In genomic region chr2:33843642-33844041, GRCm38 (mm10) we compare ENCODE assay signal across 11 mouse cellular contexts. TPM values are rescaled to one million over a fixed set of nuclear protein-coding genes. Genes with fewer than 3 reads are reported as not detected.
DNase-seq lines count a peak whose midpoint lies in the region; ATAC-seq and TF ChIP-seq lines count a peak whose summit lies in the region.
"Had no signal": no experiment of that assay in that cellular context is flagged by ENCODE, and none has a peak within 500 bp of the region (broad histone marks: within the 10 kb centered on the region; RNA-seq: fewer than 3 reads in every experiment).

No protein-coding gene starts in this region.

- no peaks in the 10 kb centered on the region for H3K27me3 ChIP-seq in forebrain, embryonic 11.5 days (ENCODE audit: control insufficient read depth, insufficient read depth, low read length)
- no peaks in the 10 kb centered on the region for H3K27me3 ChIP-seq in forebrain, embryonic 16.5 days (replicated peaks; ENCODE audit: control insufficient read depth, insufficient read depth, low read length)
- H3K27me3 ChIP-seq in lung, embryonic 16.5 days (ENCODE audit: control insufficient read depth, insufficient read depth, low read depth, low read length), result no peaks in the 10 kb centered on the region
- no peaks in the 10 kb centered on the region for H3K27me3 ChIP-seq in erythroblast, embryonic 14.5 days (ENCODE audit: control insufficient read depth)
- H3K27me3 ChIP-seq: neural tube, embryonic 15.5 days had no signal

- TF ChIP-seq CTCF in lung, adult 2 months (IDR thresholded peaks at IDR 0.05; ENCODE audit: insufficient read depth, low read length), result no peak

- no peak for ATAC-seq in forebrain, embryonic 11.5 days (replicated peaks; ENCODE audit: low FRiP score)
- ATAC-seq in forebrain, embryonic 16.5 days, result no peak
- peak; percentile 30; the same call in 1 of the 2 replicates for ATAC-seq in lung, embryonic 16.5 days (ENCODE audit: low read depth)
- peak; percentile 76 for ATAC-seq in megakaryocyte-erythroid progenitor cell, adult 5-6 weeks (replicated peaks; ENCODE audit: low FRiP score, low TSS enrichment, poor library complexity, severe bottlenecking)
- ATAC-seq: forebrain, postnatal 0 days had no signal

- H3K4me2 ChIP-seq in forebrain, embryonic 11.5 days (ENCODE audit: low read depth, low read length, severe bottlenecking), result no peak overlapping the region
- no peak overlapping the region for H3K4me2 ChIP-seq in forebrain, embryonic 16.5 days (ENCODE audit: low read length)
- H3K4me2 ChIP-seq in lung, embryonic 16.5 days (ENCODE audit: low read depth, low read length), result no peak overlapping the region
- H3K4me2 ChIP-seq: neural tube, embryonic 15.5 days had no signal

- peak; percentile 41 for DNase-seq in forebrain, embryonic 11.5 days (ENCODE audit: low spot score)
- no peak for DNase-seq in lung, adult 2 months
- no peak for DNase-seq in urinary bladder, postnatal 4 days (ENCODE audit: low spot score in 2 of 2)
- no peak for DNase-seq in Muller cell, postnatal 12 days (ENCODE audit: inconsistent ontology term)
- DNase-seq: forebrain, postnatal 0 days had no signal

- no peak for TF ChIP-seq POLR2A in lung, adult 2 months (IDR thresholded peaks at IDR 0.05; ENCODE audit: borderline replicate concordance, extremely low read depth, low read depth, low read length)

- H3K36me3 ChIP-seq in forebrain, embryonic 11.5 days (ENCODE audit: control insufficient read depth, insufficient read depth, low read length), result no peaks in the 10 kb centered on the region
- no peaks in the 10 kb centered on the region for H3K36me3 ChIP-seq in forebrain, embryonic 16.5 days (ENCODE audit: control insufficient read depth, insufficient read depth)
- H3K36me3 ChIP-seq in lung, embryonic 16.5 days (ENCODE audit: control insufficient read depth, insufficient read depth, low read length), result no peaks in the 10 kb centered on the region
- H3K36me3 ChIP-seq in erythroblast, embryonic 14.5 days (ENCODE audit: control insufficient read depth), result peaks cover 65% of the 10 kb centered on the region

- WGBS in forebrain, embryonic 11.5 days, result 73% methylated on average over 2 of the region's 2 CpGs
- 84% methylated on average over 2 of the region's 2 CpGs for WGBS in forebrain, embryonic 16.5 days
- 32% methylated on average over 2 of the region's 2 CpGs for WGBS in lung, embryonic 16.5 days
- WGBS in lung, adult 2 months, result 58% methylated on average over 2 of the region's 2 CpGs

- H3K4me1 ChIP-seq in forebrain, embryonic 11.5 days (replicated peaks; ENCODE audit: control insufficient read depth, insufficient read depth, low read length), result 0 out of 2 replicates have a peak, but pooled peaks cover 2% of the 10 kb centered on the region
- H3K4me1 ChIP-seq in forebrain, embryonic 16.5 days (replicated peaks; ENCODE audit: control insufficient read depth, insufficient read depth, low read length), result peaks cover 18% of the 10 kb centered on the region
- H3K4me1 ChIP-seq in lung, embryonic 16.5 days (replicated peaks; ENCODE audit: control insufficient read depth, insufficient read depth, low read length), result peaks cover 19% of the 10 kb centered on the region
- H3K4me1 ChIP-seq in lung, adult 2 months (ENCODE audit: control insufficient read depth, insufficient read depth, low read length), result peaks cover 7% of the 10 kb centered on the region
- peaks cover 99% of the 10 kb centered on the region for H3K4me1 ChIP-seq in erythroblast, embryonic 14.5 days (ENCODE audit: control insufficient read depth)

- H3K9ac ChIP-seq in forebrain, embryonic 11.5 days (ENCODE audit: low read length), result no peak overlapping the region
- H3K9ac ChIP-seq in forebrain, embryonic 16.5 days (replicated peaks; ENCODE audit: low read depth, low read length), result no peak overlapping the region
- H3K9ac ChIP-seq in lung, embryonic 16.5 days (ENCODE audit: low read length), result no peak overlapping the region
- H3K9ac ChIP-seq: forebrain, postnatal 0 days; neural tube, embryonic 15.5 days had no signal

- no peak overlapping the region for H3K4me3 ChIP-seq in forebrain, embryonic 11.5 days (ENCODE audit: low read depth, low read length)
- H3K4me3 ChIP-seq in forebrain, embryonic 16.5 days (replicated peaks; ENCODE audit: low read length), result no peak overlapping the region
- H3K4me3 ChIP-seq in lung, embryonic 16.5 days (ENCODE audit: low read length), result no peak overlapping the region
- H3K4me3 ChIP-seq in lung, adult 2 months (replicated peaks; ENCODE audit: extremely low read depth, low read depth, low read length), result no peak overlapping the region
- peak overlapping the region; percentile 49 for H3K4me3 ChIP-seq in erythroblast, embryonic 14.5 days (replicated peaks)
- H3K4me3 ChIP-seq: neural tube, embryonic 15.5 days had no signal

- H3K27ac ChIP-seq in forebrain, embryonic 11.5 days (ENCODE audit: low read depth, low read length), result no peak overlapping the region
- H3K27ac ChIP-seq in forebrain, embryonic 16.5 days (ENCODE audit: low read length), result no peak overlapping the region
- H3K27ac ChIP-seq in lung, embryonic 16.5 days (ENCODE audit: low read length), result no peak overlapping the region
- H3K27ac ChIP-seq: kidney, postnatal 0 days; neural tube, embryonic 15.5 days had no signal

- no peaks in the 10 kb centered on the region for H3K9me3 ChIP-seq in forebrain, embryonic 11.5 days (ENCODE audit: control insufficient read depth, low read length)
- no peaks in the 10 kb centered on the region for H3K9me3 ChIP-seq in forebrain, embryonic 16.5 days (ENCODE audit: control insufficient read depth, low read length)
- no peaks in the 10 kb centered on the region for H3K9me3 ChIP-seq in lung, embryonic 16.5 days (ENCODE audit: control insufficient read depth, low read length)
- no peaks in the 10 kb centered on the region for H3K9me3 ChIP-seq in erythroblast, embryonic 14.5 days (ENCODE audit: control insufficient read depth, low read length)
- H3K9me3 ChIP-seq: neural tube, embryonic 15.5 days had no signal

RNA-seq across cellular contexts. Expression of gene Mvb12b, which starts 44.1 kb away (rescaled TPM):
- polyA plus RNA-seq in forebrain, embryonic 11.5 days (2014; fragmentation: Nextera tagmentation; extraction: Ambion mirVana), result 30.9 and 31.1 TPM in 2 replicates
- polyA plus RNA-seq in forebrain, embryonic 16.5 days (2015; fragmentation: Nextera tagmentation; extraction: Ambion mirVana), result 78.1 and 84.2 TPM in 2 replicates
- 19.2 and 21.6 TPM in 2 replicates for polyA plus RNA-seq in lung, embryonic 16.5 days (2015; fragmentation: Nextera tagmentation; extraction: Ambion mirVana)
- 47.0 and 49.9 TPM in 2 replicates for polyA plus RNA-seq in lung, adult 2 months (2012; rRNA removed)
- polyA plus RNA-seq in erythroblast, embryonic 14.5 days (2012), result 8.9 and 9.3 TPM in 2 replicates
- 43.6 and 57.1 TPM in 2 replicates for total RNA-seq in megakaryocyte-erythroid progenitor cell, adult 5-6 weeks (2014; fragmentation: Nextera tagmentation)
- 11.3 and 15.2 TPM in 2 replicates for total RNA-seq in megakaryocyte-erythroid progenitor cell, adult 5-6 weeks (2017)

Comparison
In these comparisons a context has a peak if more than half of its experiments do, and no peak if none do; other contexts are left out.
1. ATAC-seq: peak in lung, embryonic 16.5 days (single experiment) and megakaryocyte-erythroid progenitor cell, adult 5-6 weeks (single experiment); none in forebrain, embryonic 11.5 days (single experiment) and forebrain, embryonic 16.5 days (single experiment).